Mouse (Mus musculus) bone marrow, adult 2 months (tissue): ENCODE results near the gene Naa20.

ENCODE experiments used
- CTCF ChIP-seq: fragments of 200-500 bp; IDR thresholded peaks from 2 replicates; pipeline ENCODE4 v1.5.1; 2011; ENCODE audit warnings: low read length, control low read depth; ENCODE audit not compliant: control insufficient read depth, insufficient read depth
- POLR2A ChIP-seq: fragments of 200-500 bp; IDR thresholded peaks from 2 replicates; pipeline ENCODE4 v1.6.1; 2011; ENCODE audit warnings: low read depth, mild to moderate bottlenecking, control low read depth, low read length, borderline replicate concordance; ENCODE audit not compliant: control insufficient read depth

- TF ChIP-seq CTCF (no peak), POLR2A (no peak)
These were observed 20.0 kb upstream of the Naa20 start for GRCm38 (mm10) chr2:145881932-145882331.
